Mouse (Mus musculus) lung, embryonic 15.5 days (tissue): ENCODE measurements at regions not wholly inside any gene's neighbourhood (a gene's known extent, or its start where the extent isn't known, plus 50 kb on each side); places are given as distances from the start of the nearest gene placed in this dataset.

Source experiments
- ATAC-seq: fragments of 200-750 bp; cut with Nextera tagmentation; 2 replicates; pipeline ENCODE4 v1.8.0; 2017; ENCODE audit warnings: moderate number of reproducible peaks, borderline replicate concordance; ENCODE audit not compliant: low FRiP score, low TSS enrichment; ENCODE audit errors: extremely low read depth
- H3K27ac ChIP-seq: fragments of 300-500 bp; sonication (generic); 2 replicates; pipeline ENCODE4 v1.5.1; 2015; ENCODE audit warnings: moderate library complexity, mild to moderate bottlenecking, inconsistent platforms
- H3K27me3 ChIP-seq: fragments of 300-500 bp; sonication (generic); 2 replicates; pipeline ENCODE4 v1.6.1; 2015; ENCODE audit warnings: inconsistent platforms
- H3K36me3 ChIP-seq: fragments of 300-500 bp; sonication (generic); 2 replicates; pipeline ENCODE4 v1.6.1; 2015; ENCODE audit warnings: inconsistent platforms
- H3K4me1 ChIP-seq: fragments of 300-500 bp; sonication (generic); 2 replicates; pipeline ENCODE4 v1.6.1; 2015; ENCODE audit warnings: inconsistent platforms
- H3K4me2 ChIP-seq: fragments of 300-500 bp; sonication (generic); 2 replicates; pipeline ENCODE4 v1.6.1; 2015; ENCODE audit warnings: inconsistent platforms, mild to moderate bottlenecking, moderate library complexity
- H3K4me3 ChIP-seq: fragments of 300-500 bp; sonication (generic); 2 replicates; pipeline ENCODE4 v1.5.1; 2015; ENCODE audit warnings: mild to moderate bottlenecking, inconsistent platforms
- H3K9ac ChIP-seq: fragments of 300-500 bp; sonication (generic); 2 replicates; pipeline ENCODE4 v1.6.1; 2015; ENCODE audit warnings: inconsistent platforms
- H3K9me3 ChIP-seq: fragments of 300-500 bp; sonication (generic); 2 replicates; pipeline ENCODE4 v1.6.1; 2016; ENCODE audit warnings: inconsistent platforms
- WGBS: fragments of 180-500 bp; shearing (Covaris S2); methylation state at CpG from one replicate; pipeline ENCODE4 v1.1.7; 2015; 5-methylcytosine and 5-hydroxymethylcytosine counted together

- H3K36me3 ChIP-seq, result no peaks in the 10 kb centered on the region
- H3K9me3 ChIP-seq, result no peaks in the 10 kb centered on the region
- H3K27me3 ChIP-seq, result no peaks in the 10 kb centered on the region
- no peak overlapping the region for H3K4me2 ChIP-seq
- 49% methylated on average over 6 of the region's 6 CpGs for WGBS
- H3K9ac ChIP-seq, result no peak overlapping the region
- no peak overlapping the region for H3K4me3 ChIP-seq
- peaks cover 21% of the 10 kb centered on the region for H3K4me1 ChIP-seq
- H3K27ac ChIP-seq, result no peak overlapping the region
- ATAC-seq, result no peak
These were observed 76.0 kb upstream of the Eif4g2 start for GRCm38 (mm10) chr7:111158791-111159286.

DNA sequence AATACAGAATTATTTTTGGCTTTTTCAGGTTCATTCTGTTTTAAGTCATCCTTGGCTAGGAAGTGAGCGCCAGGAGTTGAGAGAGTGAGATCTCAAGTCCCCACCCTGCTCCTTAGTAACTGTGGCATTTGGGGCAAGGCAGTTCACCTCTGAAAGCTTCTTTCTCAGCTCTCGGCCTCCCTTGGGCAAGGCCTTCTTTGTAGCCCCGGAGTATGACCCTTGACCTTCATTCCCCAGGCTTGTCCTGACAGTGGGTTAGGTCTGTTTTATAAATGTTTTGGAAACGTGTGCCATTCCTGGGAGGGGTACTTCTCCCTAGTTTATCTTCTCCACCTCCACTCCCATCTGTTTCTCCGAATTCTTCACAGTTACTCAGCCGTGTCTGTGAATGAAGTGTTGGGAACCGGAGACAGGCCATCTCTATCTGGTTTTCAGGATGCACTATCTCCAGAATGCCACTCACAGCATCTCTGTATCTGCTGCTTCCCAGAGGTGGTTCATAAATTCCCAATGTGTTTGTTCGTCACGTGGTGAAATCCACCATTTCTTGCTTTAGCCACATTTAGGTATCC lies 75.0 kb upstream of the Eif4g2 start:
- no peak overlapping the region for H3K27ac ChIP-seq
- H3K9me3 ChIP-seq, result no peaks in the 10 kb centered on the region
- H3K4me2 ChIP-seq, result 0 out of 2 replicates have a peak overlapping the region, but pooled peaks have one; percentile 17
- H3K4me1 ChIP-seq, result peaks cover 21% of the 10 kb centered on the region
- 42% methylated on average over 9 of the region's 9 CpGs for WGBS
- H3K9ac ChIP-seq, result no peak overlapping the region
- no peaks in the 10 kb centered on the region for H3K27me3 ChIP-seq
- no peaks in the 10 kb centered on the region for H3K36me3 ChIP-seq
- no peak overlapping the region for H3K4me3 ChIP-seq
- ATAC-seq, result no peak

GRCm38 (mm10) chr7:111157287-111157686 lies 74.5 kb upstream of the Eif4g2 start:
- no peak overlapping the region for H3K9ac ChIP-seq
- H3K27me3 ChIP-seq, result no peaks in the 10 kb centered on the region
- ATAC-seq, result peak; percentile 29; the same call in 1 of the 2 replicates
- H3K4me1 ChIP-seq, result peaks cover 21% of the 10 kb centered on the region
- 2% methylated on average over 6 of the region's 6 CpGs for WGBS
- H3K36me3 ChIP-seq, result no peaks in the 10 kb centered on the region
- H3K4me2 ChIP-seq, result peak overlapping the region; percentile 17; the same call in 1 of the 2 replicates
- H3K9me3 ChIP-seq, result no peaks in the 10 kb centered on the region
- no peak overlapping the region for H3K4me3 ChIP-seq
- no peak overlapping the region for H3K27ac ChIP-seq

GRCm38 (mm10) chr7:111156472-111157231 lies 73.8 kb upstream of the Eif4g2 start:
- peak; percentile 71 for ATAC-seq
- Histone ChIP-seq H3K4me2 (no peak overlapping the region), H3K4me1 (peaks cover 21% of the 10 kb centered on the region), H3K27ac (peak overlapping the region; percentile 56; the same call in 1 of the 2 replicates), H3K9ac (no peak overlapping the region), H3K4me3 (no peak overlapping the region), H3K27me3 (no peaks in the 10 kb centered on the region), H3K9me3 (no peaks in the 10 kb centered on the region), H3K36me3 (no peaks in the 10 kb centered on the region)
- WGBS, result 30% methylated on average over 8 of the region's 8 CpGs

DNA sequence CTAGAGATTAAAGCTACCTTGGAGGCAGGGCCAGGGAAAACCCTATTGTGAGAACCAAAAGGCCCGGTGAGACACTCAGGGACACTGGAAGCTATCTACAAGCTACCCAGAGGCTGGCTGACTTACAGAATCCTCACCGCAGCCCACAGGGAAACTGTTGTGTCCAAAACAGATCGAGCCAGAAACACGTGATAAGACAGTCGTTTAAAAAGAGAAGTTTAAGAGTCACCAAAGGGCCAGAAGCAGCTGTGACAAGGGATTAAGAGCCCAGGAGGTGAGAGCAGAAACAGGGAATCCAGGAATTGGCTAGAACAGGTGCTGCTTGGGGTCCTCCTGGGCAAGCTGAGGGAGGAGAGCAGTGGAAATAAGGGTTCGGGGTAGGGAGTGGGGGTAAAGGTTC lies 73.2 kb upstream of the Eif4g2 start:
- no peaks in the 10 kb centered on the region for H3K27me3 ChIP-seq
- no peaks in the 10 kb centered on the region for H3K9me3 ChIP-seq
- H3K36me3 ChIP-seq, result no peaks in the 10 kb centered on the region
- peak overlapping the region; percentile 56; the same call in 1 of the 2 replicates for H3K27ac ChIP-seq
- ATAC-seq, result no peak
- no peak overlapping the region for H3K4me2 ChIP-seq
- 39% methylated on average over 6 of the region's 6 CpGs for WGBS
- H3K4me3 ChIP-seq, result no peak overlapping the region
- peaks cover 21% of the 10 kb centered on the region for H3K4me1 ChIP-seq
- H3K9ac ChIP-seq, result no peak overlapping the region

- H3K27me3 ChIP-seq, result no peaks in the 10 kb centered on the region
- H3K9ac ChIP-seq, result no peak overlapping the region
- no peaks in the 10 kb centered on the region for H3K36me3 ChIP-seq
- H3K4me2 ChIP-seq, result no peak overlapping the region
- no peak for ATAC-seq
- peaks cover 29% of the 10 kb centered on the region for H3K4me1 ChIP-seq
- no peak overlapping the region for H3K4me3 ChIP-seq
- 77% methylated on average over 13 of the region's 13 CpGs for WGBS
- H3K27ac ChIP-seq, result no peak overlapping the region
- no peaks in the 10 kb centered on the region for H3K9me3 ChIP-seq
These were observed 71.4 kb upstream of the Eif4g2 start for GRCm38 (mm10) chr7:111154217-111154616.

DNA sequence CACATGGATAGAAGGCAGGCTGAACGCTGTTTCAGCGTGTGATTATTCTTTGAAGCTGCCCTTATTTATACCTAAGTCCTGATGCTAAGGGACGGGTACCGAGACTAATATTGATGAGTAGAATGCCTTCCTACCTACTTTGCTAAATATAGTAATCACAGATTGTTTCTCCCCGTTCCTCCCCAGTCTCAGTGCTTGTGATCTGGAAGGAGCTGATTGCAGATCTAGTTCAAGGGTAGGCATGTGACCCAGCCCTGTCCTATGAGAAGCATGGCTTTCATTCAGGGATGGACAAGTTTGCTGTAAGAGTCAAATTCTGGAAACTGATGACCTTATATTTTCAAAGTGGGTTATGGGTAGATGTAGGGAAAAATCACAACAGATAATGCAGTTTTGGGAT lies 67.7 kb upstream of the Eif4g2 start:
- WGBS, result 67% methylated on average over 5 of the region's 5 CpGs
- Histone ChIP-seq H3K27me3 (no peaks in the 10 kb centered on the region), H3K9me3 (no peaks in the 10 kb centered on the region), H3K4me1 (peaks cover 8% of the 10 kb centered on the region; the same call in 1 of the 2 replicates), H3K27ac (no peak overlapping the region), H3K9ac (no peak overlapping the region), H3K36me3 (no peaks in the 10 kb centered on the region), H3K4me3 (no peak overlapping the region), H3K4me2 (no peak overlapping the region)
- ATAC-seq, result no peak

GRCm38 (mm10) chr7:111150115-111150514 lies 67.3 kb upstream of the Eif4g2 start:
- ATAC-seq, result peak; percentile 31; the same call in 1 of the 2 replicates
- Histone ChIP-seq H3K9me3 (no peaks in the 10 kb centered on the region), H3K36me3 (no peaks in the 10 kb centered on the region), H3K4me3 (no peak overlapping the region), H3K4me1 (peaks cover 8% of the 10 kb centered on the region; the same call in 1 of the 2 replicates), H3K27me3 (no peaks in the 10 kb centered on the region), H3K27ac (no peak overlapping the region), H3K4me2 (no peak overlapping the region), H3K9ac (no peak overlapping the region)
- WGBS, result 51% methylated on average over 5 of the region's 5 CpGs

DNA sequence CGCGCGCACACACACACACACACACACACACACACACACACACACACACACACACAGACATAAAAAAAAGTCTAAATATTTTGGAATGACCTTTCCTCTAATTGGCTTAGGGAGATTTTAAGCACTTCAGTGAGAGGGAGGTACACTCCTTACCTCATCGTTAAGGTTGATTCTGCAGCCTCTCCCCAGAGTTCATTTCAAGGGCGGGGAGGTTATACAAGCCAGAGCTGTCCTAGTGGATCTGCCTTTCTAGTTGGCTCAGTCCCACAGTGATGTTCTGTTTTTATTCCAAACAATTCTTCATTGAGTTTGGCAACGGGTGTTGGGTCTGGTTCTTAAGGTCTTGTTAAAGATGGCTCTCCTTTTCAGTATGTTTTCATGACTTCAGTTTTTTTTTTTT lies 64.8 kb upstream of the Eif4g2 start:
- Histone ChIP-seq H3K9me3 (no peaks in the 10 kb centered on the region), H3K36me3 (no peaks in the 10 kb centered on the region), H3K4me3 (no peak overlapping the region), H3K27me3 (no peaks in the 10 kb centered on the region), H3K27ac (no peak overlapping the region), H3K9ac (no peak overlapping the region), H3K4me2 (no peak overlapping the region), H3K4me1 (peaks cover 14% of the 10 kb centered on the region; the same call in 1 of the 2 replicates)
- WGBS, result 73% methylated on average over 6 of the region's 6 CpGs
- no peak for ATAC-seq

DNA sequence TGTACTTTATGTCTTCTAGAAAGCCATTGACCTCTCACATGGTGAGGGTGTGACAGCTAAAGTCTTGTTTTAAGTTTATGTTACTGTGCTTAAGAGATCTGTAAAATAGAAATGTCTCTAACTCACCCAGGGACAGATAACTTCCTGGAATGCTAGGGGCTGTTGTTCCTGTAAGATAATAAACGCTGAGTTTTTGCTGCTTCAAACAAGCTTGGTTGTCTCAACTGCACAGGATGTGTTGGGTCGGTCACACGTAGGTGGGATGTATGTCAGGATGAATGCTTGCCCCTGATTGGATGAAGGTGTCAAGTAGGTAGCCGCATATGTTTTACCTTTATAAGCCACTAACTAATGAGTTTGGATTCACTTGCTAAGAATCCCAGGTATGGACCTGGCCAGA lies 63.8 kb upstream of the Eif4g2 start:
- H3K4me3 ChIP-seq, result no peak overlapping the region
- no peak overlapping the region for H3K9ac ChIP-seq
- no peaks in the 10 kb centered on the region for H3K9me3 ChIP-seq
- no peak overlapping the region for H3K4me2 ChIP-seq
- ATAC-seq, result no peak
- H3K4me1 ChIP-seq, result peaks cover 14% of the 10 kb centered on the region; the same call in 1 of the 2 replicates
- no peaks in the 10 kb centered on the region for H3K27me3 ChIP-seq
- H3K27ac ChIP-seq, result no peak overlapping the region
- H3K36me3 ChIP-seq, result no peaks in the 10 kb centered on the region
- WGBS, result 69% methylated on average over 4 of the region's 4 CpGs

DNA sequence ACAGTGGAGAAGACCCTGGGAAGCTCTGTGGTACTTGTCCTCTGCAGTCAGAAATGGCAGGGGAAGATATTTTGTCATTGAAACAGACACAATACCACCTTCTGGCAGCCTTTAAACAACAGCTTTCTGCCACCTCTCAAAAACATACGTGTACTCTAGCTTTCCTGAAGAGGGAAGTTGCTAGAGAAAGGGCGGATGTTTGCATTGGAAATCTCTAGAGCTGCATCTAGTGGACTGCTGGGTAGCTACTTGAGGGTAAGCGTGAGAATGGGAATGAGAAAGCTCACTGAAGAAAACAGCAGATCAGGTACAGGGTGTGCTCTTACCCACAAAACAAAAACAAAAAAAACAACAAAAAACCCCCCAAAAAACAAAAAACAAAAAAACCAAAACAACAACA lies 61.4 kb upstream of the Eif4g2 start:
- Histone ChIP-seq H3K36me3 (no peaks in the 10 kb centered on the region), H3K27ac (no peak overlapping the region), H3K9me3 (no peaks in the 10 kb centered on the region), H3K4me3 (no peak overlapping the region), H3K27me3 (no peaks in the 10 kb centered on the region), H3K4me1 (peaks cover 6% of the 10 kb centered on the region; the same call in 1 of the 2 replicates), H3K9ac (no peak overlapping the region), H3K4me2 (no peak overlapping the region)
- ATAC-seq, result no peak
- WGBS, result 39% methylated on average over 3 of the region's 3 CpGs

DNA sequence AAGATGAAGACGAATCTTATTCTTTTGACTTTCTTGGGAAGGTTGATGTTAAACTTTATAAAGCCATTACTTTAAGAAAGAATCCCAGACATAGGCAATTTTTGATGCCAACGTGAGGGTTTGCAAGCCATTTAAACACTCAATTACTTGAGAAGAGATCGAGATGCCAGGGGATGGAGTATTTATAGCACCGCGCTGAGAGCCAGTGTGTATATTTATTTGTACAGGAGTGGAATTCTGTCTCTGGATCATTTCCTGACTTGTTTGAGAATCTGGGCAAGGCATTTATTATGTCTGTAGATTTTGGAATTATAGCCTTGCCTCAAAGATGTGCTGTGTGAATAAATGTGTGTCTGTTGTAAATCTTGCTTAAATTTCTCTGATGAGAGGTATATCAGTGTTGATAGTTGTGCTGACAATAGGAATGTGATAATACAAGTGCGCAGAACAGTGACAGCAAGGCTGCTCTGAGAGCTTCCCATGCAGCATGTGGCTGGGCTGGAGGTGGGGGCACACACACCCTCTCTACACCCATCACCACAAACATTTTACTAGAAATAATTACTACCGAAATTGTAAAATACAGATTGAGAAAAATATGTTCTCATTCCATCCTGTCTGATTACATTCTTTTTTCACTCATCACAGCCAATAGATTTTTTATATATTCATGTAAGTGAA lies 58.6 kb upstream of the Eif4g2 start:
- Histone ChIP-seq H3K4me3 (no peak overlapping the region), H3K4me1 (peaks cover 6% of the 10 kb centered on the region; the same call in 1 of the 2 replicates), H3K4me2 (no peak overlapping the region), H3K9me3 (no peaks in the 10 kb centered on the region), H3K27ac (no peak overlapping the region), H3K9ac (no peak overlapping the region), H3K36me3 (no peaks in the 10 kb centered on the region), H3K27me3 (no peaks in the 10 kb centered on the region)
- 49% methylated on average over 7 of the region's 7 CpGs for WGBS
- ATAC-seq, result no peak
